Mouse (Mus musculus) CD4-positive naive resting alpha-beta T cell, adult 57 days (primary cell): Measurements from ENCODE around the gene Gpsm1. TPM values are rescaled to one million over a fixed set of nuclear protein-coding genes. Genes with fewer than 3 reads are reported as not detected.

Source experiments
- total RNA-seq: library from RNA; stranded (reverse); gene quantifications from one replicate; pipeline ENCODE4 v1.2.4, GENCODE M21; 2023

Gpsm1 gene
- total RNA-seq, result 29.5 TPM

GRCm38 (mm10) chr2:26315072-26315924 lies at the start of gene Gpsm1:
Gene Gpsm1, plus strand, starts transcription at chr2:26315515.

GRCm38 (mm10) chr2:26294457-26294856 lies 20.9 kb upstream of the Gpsm1 start, which contains the start of gene Ccdc187:
Gene Ccdc187, minus strand, starts transcription at chr2:26294557.

GRCm38 (mm10) chr2:26351358-26352290 lies 36.3 kb downstream of the Gpsm1 start, which contains the start of gene Dnlz:
Gene Dnlz, minus strand, starts transcription at chr2:26352110.

GRCm38 (mm10) chr2:26360772-26361171 lies 45.5 kb downstream of the Gpsm1 start, which contains the start of gene Card9:
Gene Card9, minus strand, starts transcription at chr2:26360918.

GRCm38 (mm10) chr2:26380131-26380771 lies 64.9 kb downstream of the Gpsm1 start, which contains the start of gene Snapc4:
Gene Snapc4, minus strand, starts transcription at chr2:26380653.

GRCm38 (mm10) chr2:26389154-26389690 lies 73.9 kb downstream of the Gpsm1 start, which contains the start of the genes Entr1 and Pmpca:
Gene Entr1, minus strand, starts transcription at chr2:26389316.
Gene Pmpca, plus strand, starts transcription at chr2:26389339.

Other genes starting within 250 kb of the Gpsm1 start
- 8.1 TPM for gene Nacc2, start 192.3 kb upstream of the Gpsm1 start, total RNA-seq
- not detected for gene Lhx3, start 107.2 kb upstream of the Gpsm1 start, total RNA-seq
- 7.1 TPM for gene Qsox2, start 78.0 kb upstream of the Gpsm1 start, total RNA-seq
- gene Ccdc187, start 21.0 kb upstream of the Gpsm1 start, total RNA-seq, result 0.06 TPM
- gene Dnlz, start 36.6 kb downstream of the Gpsm1 start, total RNA-seq, result 10.1 TPM
- gene Card9, start 45.4 kb downstream of the Gpsm1 start, total RNA-seq, result 9.0 TPM
- gene Snapc4, start 65.1 kb downstream of the Gpsm1 start, total RNA-seq, result 112 TPM
- 138 TPM for gene Entr1, start 73.8 kb downstream of the Gpsm1 start, total RNA-seq
- gene Pmpca, start 73.8 kb downstream of the Gpsm1 start, total RNA-seq, result 80.1 TPM
- gene Inpp5e, start 93.7 kb downstream of the Gpsm1 start, total RNA-seq, result 32.6 TPM
- gene Sec16a, start 129.7 kb downstream of the Gpsm1 start, total RNA-seq, result 82.1 TPM
- 130 TPM for gene Notch1, start 201.1 kb downstream of the Gpsm1 start, total RNA-seq